Mouse (Mus musculus) WW6 (cell line): ENCODE results near the gene Rnf220.
A peak's percentile ranks its signal among the peaks of the same experiment; 100 is the strongest.

Experiments used
- DNase-seq: peaks from one replicate; pipeline ENCODE4 v3.0.0-alpha.2; 2013; ENCODE audit warnings: low read depth, low spot score

Gene Rnf220

GRCm38 (mm10) chr4:117302027-117302806 is 194.6 kb downstream of the Rnf220 start:
- DNase-seq, result no peak

GRCm38 (mm10) chr4:117299921-117300320 is 196.9 kb downstream of the Rnf220 start:
- no peak for DNase-seq

- DNase-seq, result no peak
Measured at GRCm38 (mm10) chr4:117297819-117298218, 199.0 kb downstream of the Rnf220 start.

GRCm38 (mm10) chr4:117296849-117297593 is 199.8 kb downstream of the Rnf220 start:
- no peak for DNase-seq

- no peak for DNase-seq
Measured at GRCm38 (mm10) chr4:117291696-117292095, 205.2 kb downstream of the Rnf220 start.

- DNase-seq, result peak; percentile 61
Measured at GRCm38 (mm10) chr4:117288927-117289801, 207.7 kb downstream of the Rnf220 start.

- no peak for DNase-seq
Measured at GRCm38 (mm10) chr4:117288277-117288926, 208.4 kb downstream of the Rnf220 start.

- no peak for DNase-seq
Measured at GRCm38 (mm10) chr4:117284363-117284762, 212.5 kb downstream of the Rnf220 start.

- no peak for DNase-seq
Measured at GRCm38 (mm10) chr4:117283271-117284191, 213.3 kb downstream of the Rnf220 start.

GRCm38 (mm10) chr4:117281090-117281845 is 215.6 kb downstream of the Rnf220 start:
- DNase-seq, result no peak

GRCm38 (mm10) chr4:117280397-117280930 is 216.4 kb downstream of the Rnf220 start:
- no peak for DNase-seq

- DNase-seq, result no peak
Measured at GRCm38 (mm10) chr4:117279253-117279642, 217.6 kb downstream of the Rnf220 start.

- no peak for DNase-seq
Measured at GRCm38 (mm10) chr4:117278381-117279252, 218.2 kb downstream of the Rnf220 start.

- DNase-seq, result no peak
Measured at GRCm38 (mm10) chr4:117277687-117278086, 219.2 kb downstream of the Rnf220 start.

GRCm38 (mm10) chr4:117277021-117277420 is 219.8 kb downstream of the Rnf220 start:
- DNase-seq, result no peak

GRCm38 (mm10) chr4:117276281-117276711 is 220.6 kb downstream of the Rnf220 start:
- DNase-seq, result no peak

GRCm38 (mm10) chr4:117274720-117275119 is 222.1 kb downstream of the Rnf220 start:
- no peak for DNase-seq

- no peak for DNase-seq
Measured at GRCm38 (mm10) chr4:117272459-117272858, 224.4 kb downstream of the Rnf220 start.
